Mouse (Mus musculus) heart, adult 2 months (tissue): ENCODE data around the gene Ankrd66.

Experiments used
- CTCF ChIP-seq: fragments of 200-600 bp; IDR thresholded peaks from 2 replicates; pipeline ENCODE4 v1.8.1; 2022; ENCODE audit warnings: antibody characterized with exemption, mild to moderate bottlenecking, moderate library complexity
- EP300 ChIP-seq: fragments of 200-500 bp; IDR thresholded peaks from 2 replicates; pipeline ENCODE4 v1.6.1; 2011; ENCODE audit warnings: low read depth, low read length, control low read depth; ENCODE audit not compliant: insufficient read depth
- POLR2A ChIP-seq: fragments of 200-500 bp; IDR thresholded peaks from 2 replicates; pipeline ENCODE4 v1.6.1; 2011; ENCODE audit warnings: mild to moderate bottlenecking, low read depth, low read length, control low read depth; ENCODE audit not compliant: insufficient read depth

DNA sequence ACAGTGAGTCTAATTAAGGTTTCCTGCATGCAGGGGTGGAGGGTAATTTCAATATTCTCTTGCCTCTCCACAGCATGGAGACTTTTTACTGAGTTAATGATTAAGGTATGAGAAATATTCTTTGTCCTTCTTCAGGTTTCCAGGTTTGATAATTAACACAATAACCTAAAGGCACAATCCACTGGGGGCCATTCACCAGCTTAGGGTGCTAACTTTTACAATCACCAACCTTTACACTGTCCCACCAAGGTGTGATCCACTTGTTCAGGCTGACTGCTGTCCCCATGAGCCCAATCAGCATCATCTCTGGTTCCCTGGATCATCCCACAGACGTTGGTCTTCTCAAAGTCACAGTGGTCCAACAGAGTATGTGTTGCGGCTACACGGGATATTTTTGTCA, 57.5 kb downstream of the Ankrd66 start:
- TF ChIP-seq EP300 (no peak), CTCF (no peak), POLR2A (no peak)
